Mouse (Mus musculus): ENCODE data around the gene Car2. TPM values are rescaled to one million over a fixed set of nuclear protein-coding genes. Genes with fewer than 3 reads are reported as not detected.

Car2 gene
- polyA plus RNA-seq, 1 experiment from 2014 or later: 38.2 TPM

DNA sequence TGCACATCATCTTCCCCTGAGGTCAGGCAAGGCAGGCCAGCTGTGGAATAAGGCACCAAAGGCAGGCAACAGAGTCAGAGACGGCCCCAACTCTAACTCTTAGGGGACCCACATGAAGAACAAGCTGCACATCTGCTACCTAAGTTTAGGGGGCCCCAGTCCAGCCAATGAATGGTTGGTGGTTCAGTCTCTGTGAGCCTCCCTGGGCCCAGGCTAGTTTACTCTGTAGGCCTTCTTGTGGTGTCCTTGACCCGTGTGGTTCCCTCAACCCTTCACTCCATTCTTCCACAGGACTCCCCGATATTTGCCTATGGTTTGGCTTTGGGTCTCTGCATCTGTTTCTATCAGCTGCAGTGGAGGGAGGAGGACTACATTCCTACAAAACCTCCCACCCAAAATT is 17.3 kb downstream of the Car2 start:
- no peak for ATAC-seq (ENCODE audit: low FRiP score, low TSS enrichment)
- H3K4me1 ChIP-seq (ENCODE audit: control insufficient read depth, insufficient read depth, low read length): no peaks in the 10 kb centered on the region
- 89% methylated on average over 3 of the region's 3 CpGs for whole genome bisulfite sequencing
- no peak overlapping the region for H3K4me2 ChIP-seq (replicated peaks; ENCODE audit: low read depth, low read length)
- H3K4me3 ChIP-seq (ENCODE audit: low read length): no peak overlapping the region
- no peak overlapping the region for H3K9ac ChIP-seq (ENCODE audit: low read depth, low read length)
- no peaks in the 10 kb centered on the region for H3K9me3 ChIP-seq (ENCODE audit: control insufficient read depth, low read length)
- no peak overlapping the region for H3K27ac ChIP-seq (ENCODE audit: low read depth, low read length)
- no peaks in the 10 kb centered on the region for H3K27me3 ChIP-seq (ENCODE audit: control insufficient read depth, insufficient read depth, low read length)
- no peaks in the 10 kb centered on the region for H3K36me3 ChIP-seq (ENCODE audit: control insufficient read depth, insufficient read depth, low read length)

DNA sequence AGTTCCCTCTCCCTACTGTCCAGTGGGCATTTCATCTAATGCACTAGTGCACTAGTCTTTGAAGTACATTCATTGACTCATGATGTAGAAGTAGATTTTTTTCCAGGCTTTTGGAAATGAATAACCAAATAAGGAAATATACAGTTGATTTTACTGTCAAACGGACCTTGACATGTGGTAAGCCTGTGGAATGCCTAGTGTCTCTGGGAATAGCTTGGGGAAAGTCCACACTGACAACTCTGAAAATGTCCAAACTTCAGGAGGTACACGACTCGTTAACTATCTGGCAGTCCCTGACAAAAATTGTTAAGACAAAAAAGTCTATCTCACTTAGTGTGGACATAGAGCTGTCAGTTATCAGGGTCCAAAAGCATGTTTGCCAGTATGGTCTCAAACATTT is 18.1 kb downstream of the Car2 start:
- Histone ChIP-seq H3K4me3 (ENCODE audit: low read length) (no peak overlapping the region), H3K36me3 (ENCODE audit: control insufficient read depth, insufficient read depth, low read length) (no peaks in the 10 kb centered on the region), H3K4me2 (replicated peaks; ENCODE audit: low read depth, low read length) (no peak overlapping the region), H3K27ac (ENCODE audit: low read depth, low read length) (no peak overlapping the region), H3K9me3 (ENCODE audit: control insufficient read depth, low read length) (no peaks in the 10 kb centered on the region), H3K27me3 (ENCODE audit: control insufficient read depth, insufficient read depth, low read length) (no peaks in the 10 kb centered on the region), H3K4me1 (ENCODE audit: control insufficient read depth, insufficient read depth, low read length) (no peaks in the 10 kb centered on the region), H3K9ac (ENCODE audit: low read depth, low read length) (no peak overlapping the region)
- WGBS: 86% methylated on average over 3 of the region's 3 CpGs
- ATAC-seq (ENCODE audit: low FRiP score, low TSS enrichment): no peak

GRCm38 (mm10) chr3:14907271-14907670 is 21.2 kb downstream of the Car2 start:
- Histone ChIP-seq H3K36me3 (ENCODE audit: control insufficient read depth, insufficient read depth, low read length) (no peaks in the 10 kb centered on the region), H3K9ac (ENCODE audit: low read depth, low read length) (no peak overlapping the region), H3K4me3 (ENCODE audit: low read length) (no peak overlapping the region), H3K9me3 (ENCODE audit: control insufficient read depth, low read length) (no peaks in the 10 kb centered on the region), H3K4me2 (replicated peaks; ENCODE audit: low read depth, low read length) (no peak overlapping the region), H3K27ac (ENCODE audit: low read depth, low read length) (no peak overlapping the region), H3K27me3 (ENCODE audit: control insufficient read depth, insufficient read depth, low read length) (no peaks in the 10 kb centered on the region), H3K4me1 (ENCODE audit: control insufficient read depth, insufficient read depth, low read length) (no peaks in the 10 kb centered on the region)
- ATAC-seq (ENCODE audit: low FRiP score, low TSS enrichment): no peak
- 56% methylated on average over 1 of the region's 1 CpGs for WGBS

DNA sequence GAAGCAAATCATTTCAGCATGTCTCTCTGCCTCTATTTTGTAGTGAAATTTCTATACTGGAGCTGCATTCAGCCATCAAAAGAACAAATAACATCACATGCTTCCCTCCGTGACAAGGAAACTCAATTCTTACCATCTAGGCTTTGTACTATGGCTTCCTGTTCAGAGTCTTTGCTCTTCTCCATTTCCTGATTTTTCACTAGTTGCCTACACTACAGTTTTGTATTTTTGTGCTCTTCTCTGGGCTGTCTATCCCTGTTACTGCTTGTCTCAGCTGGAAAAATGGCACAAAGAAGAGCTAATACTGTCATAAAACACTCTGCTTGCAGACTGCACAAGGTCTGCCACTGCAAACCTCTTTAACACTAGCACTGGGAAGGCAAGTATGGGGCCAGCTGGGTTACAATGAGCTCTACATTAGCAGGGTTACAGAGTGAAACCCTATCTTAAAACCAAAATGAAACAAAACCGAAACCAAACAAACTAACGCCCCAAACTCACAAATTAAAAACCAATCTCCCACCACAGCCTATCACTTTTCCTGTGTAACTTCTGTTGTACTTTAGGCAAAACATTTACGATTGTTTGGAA is 26.0 kb downstream of the Car2 start:
- Histone ChIP-seq H3K4me2 (replicated peaks; ENCODE audit: low read depth, low read length) (no peak overlapping the region), H3K36me3 (ENCODE audit: control insufficient read depth, insufficient read depth, low read length) (no peaks in the 10 kb centered on the region), H3K4me3 (ENCODE audit: low read length) (no peak overlapping the region), H3K9me3 (ENCODE audit: control insufficient read depth, low read length) (no peaks in the 10 kb centered on the region), H3K27me3 (ENCODE audit: control insufficient read depth, insufficient read depth, low read length) (no peaks in the 10 kb centered on the region), H3K4me1 (ENCODE audit: control insufficient read depth, insufficient read depth, low read length) (no peaks in the 10 kb centered on the region), H3K27ac (ENCODE audit: low read depth, low read length) (no peak overlapping the region), H3K9ac (ENCODE audit: low read depth, low read length) (no peak overlapping the region)
- peak; percentile 71; the same call in 1 of the 2 replicates for ATAC-seq (ENCODE audit: low FRiP score, low TSS enrichment)
- 54% methylated on average over 4 of the region's 4 CpGs for WGBS

DNA sequence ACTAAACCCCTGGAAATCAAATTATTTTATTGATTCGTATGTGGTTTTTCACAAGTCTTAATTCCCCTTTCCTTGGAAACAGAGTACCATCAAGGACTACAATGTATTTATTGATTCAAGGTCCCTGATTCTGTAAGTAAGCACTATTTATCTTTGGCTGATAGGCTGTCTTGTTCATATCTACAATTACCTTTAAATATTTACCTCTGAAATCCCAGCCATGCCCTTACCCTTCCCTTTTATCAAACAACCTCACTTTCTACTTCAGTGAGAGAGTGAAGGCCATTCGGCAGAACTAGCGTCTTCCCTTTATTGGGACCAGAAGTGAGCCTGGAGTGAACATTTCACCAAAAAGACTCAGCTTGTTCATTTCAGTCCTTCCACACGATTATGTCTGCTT is 27.7 kb downstream of the Car2 start:
- no peak overlapping the region for H3K9ac ChIP-seq (ENCODE audit: low read depth, low read length)
- no peaks in the 10 kb centered on the region for H3K27me3 ChIP-seq (ENCODE audit: control insufficient read depth, insufficient read depth, low read length)
- H3K4me3 ChIP-seq (ENCODE audit: low read length): no peak overlapping the region
- no peak for ATAC-seq (ENCODE audit: low FRiP score, low TSS enrichment)
- H3K36me3 ChIP-seq (ENCODE audit: control insufficient read depth, insufficient read depth, low read length): no peaks in the 10 kb centered on the region
- no peak overlapping the region for H3K4me2 ChIP-seq (replicated peaks; ENCODE audit: low read depth, low read length)
- no peaks in the 10 kb centered on the region for H3K4me1 ChIP-seq (ENCODE audit: control insufficient read depth, insufficient read depth, low read length)
- no peak overlapping the region for H3K27ac ChIP-seq (ENCODE audit: low read depth, low read length)
- H3K9me3 ChIP-seq (ENCODE audit: control insufficient read depth, low read length): no peaks in the 10 kb centered on the region
- 81% methylated on average over 4 of the region's 4 CpGs for WGBS

- no peak overlapping the region for H3K4me2 ChIP-seq (replicated peaks; ENCODE audit: low read depth, low read length)
- H3K9ac ChIP-seq (ENCODE audit: low read depth, low read length): no peak overlapping the region
- H3K9me3 ChIP-seq (ENCODE audit: control insufficient read depth, low read length): no peaks in the 10 kb centered on the region
- no peaks in the 10 kb centered on the region for H3K27me3 ChIP-seq (ENCODE audit: control insufficient read depth, insufficient read depth, low read length)
- WGBS: 92% methylated on average over 2 of the region's 2 CpGs
- no peaks in the 10 kb centered on the region for H3K36me3 ChIP-seq (ENCODE audit: control insufficient read depth, insufficient read depth, low read length)
- H3K4me3 ChIP-seq (ENCODE audit: low read length): no peak overlapping the region
- no peaks in the 10 kb centered on the region for H3K4me1 ChIP-seq (ENCODE audit: control insufficient read depth, insufficient read depth, low read length)
- no peak overlapping the region for H3K27ac ChIP-seq (ENCODE audit: low read depth, low read length)
- no peak for ATAC-seq (ENCODE audit: low FRiP score, low TSS enrichment)
Observed at GRCm38 (mm10) chr3:14915355-14915754, 29.3 kb downstream of the Car2 start.

DNA sequence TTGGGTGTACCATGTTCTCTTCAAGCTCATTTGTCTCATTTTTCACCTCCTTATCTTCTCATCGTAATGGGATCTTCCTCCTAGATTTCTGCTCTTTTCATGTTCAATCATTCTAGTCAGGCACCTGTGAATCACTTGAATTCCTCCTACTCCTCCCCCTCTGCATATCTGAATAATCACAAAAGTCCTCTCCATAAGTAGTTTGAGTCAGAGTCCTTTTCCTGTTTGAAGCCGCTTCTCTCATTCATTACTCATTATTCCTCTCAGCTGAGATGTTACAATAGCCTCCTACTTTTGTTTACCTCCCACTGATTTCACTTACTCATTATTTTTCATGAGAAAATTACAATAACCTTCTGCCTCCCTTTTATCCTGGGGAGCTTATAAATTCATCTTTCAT is 31.2 kb downstream of the Car2 start:
- Histone ChIP-seq H3K4me3 (ENCODE audit: low read length) (no peak overlapping the region), H3K4me2 (replicated peaks; ENCODE audit: low read depth, low read length) (no peak overlapping the region), H3K27ac (ENCODE audit: low read depth, low read length) (no peak overlapping the region), H3K27me3 (ENCODE audit: control insufficient read depth, insufficient read depth, low read length) (no peaks in the 10 kb centered on the region), H3K4me1 (ENCODE audit: control insufficient read depth, insufficient read depth, low read length) (no peaks in the 10 kb centered on the region), H3K9me3 (ENCODE audit: control insufficient read depth, low read length) (no peaks in the 10 kb centered on the region), H3K36me3 (ENCODE audit: control insufficient read depth, insufficient read depth, low read length) (no peaks in the 10 kb centered on the region), H3K9ac (ENCODE audit: low read depth, low read length) (no peak overlapping the region)
- ATAC-seq (ENCODE audit: low FRiP score, low TSS enrichment): no peak
- WGBS: 79% methylated on average over 2 of the region's 2 CpGs

- Histone ChIP-seq H3K9me3 (ENCODE audit: control insufficient read depth, low read length) (no peaks in the 10 kb centered on the region), H3K9ac (ENCODE audit: low read depth, low read length) (no peak overlapping the region), H3K36me3 (ENCODE audit: control insufficient read depth, insufficient read depth, low read length) (no peaks in the 10 kb centered on the region), H3K27me3 (ENCODE audit: control insufficient read depth, insufficient read depth, low read length) (no peaks in the 10 kb centered on the region), H3K4me2 (replicated peaks; ENCODE audit: low read depth, low read length) (no peak overlapping the region), H3K27ac (ENCODE audit: low read depth, low read length) (no peak overlapping the region), H3K4me1 (ENCODE audit: control insufficient read depth, insufficient read depth, low read length) (no peaks in the 10 kb centered on the region), H3K4me3 (ENCODE audit: low read length) (no peak overlapping the region)
- WGBS: 46% methylated on average over 3 of the region's 3 CpGs
- ATAC-seq (ENCODE audit: low FRiP score, low TSS enrichment): no peak
Observed at GRCm38 (mm10) chr3:14944706-14945105, 58.6 kb downstream of the Car2 start.

- Histone ChIP-seq H3K4me1 (ENCODE audit: control insufficient read depth, insufficient read depth, low read length) (no peaks in the 10 kb centered on the region), H3K9me3 (ENCODE audit: control insufficient read depth, low read length) (no peaks in the 10 kb centered on the region), H3K4me3 (ENCODE audit: low read length) (no peak overlapping the region), H3K27ac (ENCODE audit: low read depth, low read length) (no peak overlapping the region), H3K4me2 (replicated peaks; ENCODE audit: low read depth, low read length) (no peak overlapping the region), H3K27me3 (ENCODE audit: control insufficient read depth, insufficient read depth, low read length) (no peaks in the 10 kb centered on the region), H3K36me3 (ENCODE audit: control insufficient read depth, insufficient read depth, low read length) (no peaks in the 10 kb centered on the region), H3K9ac (ENCODE audit: low read depth, low read length) (no peak overlapping the region)
- 56% methylated on average over 2 of the region's 2 CpGs for WGBS
- no peak for ATAC-seq (ENCODE audit: low FRiP score, low TSS enrichment)
Observed at GRCm38 (mm10) chr3:14945627-14946026, 59.6 kb downstream of the Car2 start.

All from kidney, embryonic 14.5 days (tissue).